Mouse (Mus musculus) adrenal gland, postnatal 36 days (tissue): ENCODE results near the gene Map1lc3b. TPM values are rescaled to one million over a fixed set of nuclear protein-coding genes. Genes with fewer than 3 reads are reported as not detected.
"Not testable (repeated sequence)": the region's sequence is repeated elsewhere in the genome, so short reads cannot be mapped to it uniquely, and the experiment has no call there.

Experiments
- DNase-seq, 2 experiments: peaks; one replicate each; pipeline ENCODE4 v3.0.0; 2021; ENCODE audit warnings: mixed read lengths in 1 of 2
- total RNA-seq, 2 experiments: library from RNA; stranded (reverse); gene quantifications; 2 replicates each; pipeline ENCODE4 v1.2.3; 2021

The Map1lc3b gene
- total RNA-seq, 2 experiments from 2014 or later, result 179 to 206 TPM

- no peak for DNase-seq
Measured at GRCm38 (mm10) chr8:121572121-121572520, 18.0 kb upstream of the Map1lc3b start.

GRCm38 (mm10) chr8:121573275-121573674, 16.9 kb upstream of the Map1lc3b start:
- DNase-seq, result peak; percentile 92 to 95

- no peak for DNase-seq
Measured at GRCm38 (mm10) chr8:121575661-121576060, 14.5 kb upstream of the Map1lc3b start.

- DNase-seq, result peak in 1 of 2 experiments; percentile 38
Measured at GRCm38 (mm10) chr8:121577751-121578675, 12.1 kb upstream of the Map1lc3b start.

GRCm38 (mm10) chr8:121578676-121579451, 11.3 kb upstream of the Map1lc3b start, which contains the start of gene Fbxo31:
TSS of gene Fbxo31 (minus strand) at chr8:121578806.
- peak; percentile 95 to 99 for DNase-seq

GRCm38 (mm10) chr8:121580465-121580864, 9.7 kb upstream of the Map1lc3b start:
- DNase-seq, result no peak

- DNase-seq, result no peak
Measured at GRCm38 (mm10) chr8:121583653-121584052, 6.5 kb upstream of the Map1lc3b start.

GRCm38 (mm10) chr8:121584730-121585129, 5.4 kb upstream of the Map1lc3b start:
- no peak for DNase-seq

GRCm38 (mm10) chr8:121585159-121585825, 4.9 kb upstream of the Map1lc3b start:
- DNase-seq, result peak; percentile 100

GRCm38 (mm10) chr8:121588750-121589149, 1.4 kb upstream of the Map1lc3b start:
- no peak for DNase-seq

GRCm38 (mm10) chr8:121589205-121589726, 895 bp upstream of the Map1lc3b start:
- DNase-seq, result no peak

GRCm38 (mm10) chr8:121591178-121592066, 1.3 kb downstream of the Map1lc3b start:
- peak; percentile 28 to 50 for DNase-seq

- DNase-seq, result no peak
Measured at GRCm38 (mm10) chr8:121593293-121593692, 3.1 kb downstream of the Map1lc3b start.

- peak; percentile 41 to 65 for DNase-seq
Measured at GRCm38 (mm10) chr8:121593983-121594382, 3.8 kb downstream of the Map1lc3b start.

- DNase-seq, result not testable (repeated sequence)
Measured at GRCm38 (mm10) chr8:121597492-121597891, 7.3 kb downstream of the Map1lc3b start.

GRCm38 (mm10) chr8:121598190-121598589, 8.0 kb downstream of the Map1lc3b start:
- no peak for DNase-seq

- peak; percentile 88 to 91 for DNase-seq
Measured at GRCm38 (mm10) chr8:121598892-121599291, 8.7 kb downstream of the Map1lc3b start.

- no peak for DNase-seq
Measured at GRCm38 (mm10) chr8:121599842-121600241, 9.7 kb downstream of the Map1lc3b start.

GRCm38 (mm10) chr8:121602411-121602810, 12.2 kb downstream of the Map1lc3b start:
- no peak for DNase-seq

GRCm38 (mm10) chr8:121602860-121603259, 12.7 kb downstream of the Map1lc3b start:
- DNase-seq, result peak; percentile 69 to 83

GRCm38 (mm10) chr8:121603801-121604200, 13.6 kb downstream of the Map1lc3b start:
- no peak for DNase-seq
